Mouse (Mus musculus): ENCODE results near the gene Dram2. TPM values are rescaled to one million over a fixed set of nuclear protein-coding genes. Genes with fewer than 3 reads are reported as not detected.
A peak's percentile ranks its signal among the peaks of the same experiment; 100 is the strongest.
"Not testable (repeated sequence)": the region's sequence is repeated elsewhere in the genome, so short reads cannot be mapped to it uniquely, and the experiment has no call there.

The Dram2 gene
- total RNA-seq (2021) = 10 to 100 TPM; 42.5 to 44.7 TPM
- long read RNA-seq, experiment 1, transcript Dram2-202 (9 exons, 3,271 nt) = major isoform, 10 of 24 reads
- long read RNA-seq, experiment 1, partial matches to known transcripts = 1 of 24 reads
- long read RNA-seq, experiment 1, other reads (novel, unspliced or antisense) = 12 of 24 reads
- long read RNA-seq, experiment 2, transcript Dram2-202 (9 exons, 3,271 nt) = major isoform, 16 of 26 reads
- long read RNA-seq, experiment 2, partial matches to known transcripts = 1 of 26 reads
- long read RNA-seq, experiment 2, other reads (novel, unspliced or antisense) = 7 of 26 reads

DNA sequence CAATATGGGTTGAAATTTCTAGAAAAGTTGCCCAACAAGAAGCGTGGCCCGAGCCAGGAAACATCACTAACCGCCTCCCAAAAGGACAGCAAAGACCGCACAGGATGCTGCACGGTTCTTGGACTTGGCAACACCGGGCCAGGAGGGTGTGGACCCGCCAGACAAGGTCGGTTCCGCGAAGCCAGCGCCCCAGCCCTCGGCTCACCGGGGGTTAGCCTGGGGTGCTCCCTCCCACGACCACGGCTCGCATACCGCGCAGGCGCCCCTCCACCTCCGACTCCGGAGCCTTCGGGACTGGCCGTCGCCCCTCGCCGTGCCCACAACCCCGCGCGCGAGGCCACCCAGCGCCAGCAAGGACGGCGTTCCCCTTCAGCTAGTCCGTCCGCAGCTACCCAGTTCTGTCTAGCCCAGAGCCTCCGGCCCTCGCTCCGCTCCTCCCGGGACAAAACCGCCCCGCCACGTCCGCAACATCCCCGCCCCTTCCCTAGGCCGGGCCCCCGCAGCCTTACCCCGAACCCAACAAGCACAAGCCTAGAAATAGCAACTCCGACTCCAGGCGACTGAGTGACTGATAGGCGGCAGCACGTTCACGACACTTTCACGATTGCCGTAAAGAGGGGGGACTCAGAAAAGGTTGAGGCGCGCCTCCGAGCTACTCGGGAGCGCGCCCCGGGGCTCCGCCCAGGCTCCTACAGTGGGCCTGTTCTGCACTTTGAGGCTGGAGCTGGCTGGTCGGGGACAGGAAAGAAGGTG, at the start of gene Dram2, which contains the start of gene Cept1:
Dram2 (plus strand) TSS at position 628 of the 753 bp plus-strand sequence.
Cept1 (minus strand) TSS at position 632 of the 753 bp plus-strand sequence.
- peak; percentile 91 to 94 for DNase-seq (ENCODE audit: low spot score in 2 of 2)

DNA sequence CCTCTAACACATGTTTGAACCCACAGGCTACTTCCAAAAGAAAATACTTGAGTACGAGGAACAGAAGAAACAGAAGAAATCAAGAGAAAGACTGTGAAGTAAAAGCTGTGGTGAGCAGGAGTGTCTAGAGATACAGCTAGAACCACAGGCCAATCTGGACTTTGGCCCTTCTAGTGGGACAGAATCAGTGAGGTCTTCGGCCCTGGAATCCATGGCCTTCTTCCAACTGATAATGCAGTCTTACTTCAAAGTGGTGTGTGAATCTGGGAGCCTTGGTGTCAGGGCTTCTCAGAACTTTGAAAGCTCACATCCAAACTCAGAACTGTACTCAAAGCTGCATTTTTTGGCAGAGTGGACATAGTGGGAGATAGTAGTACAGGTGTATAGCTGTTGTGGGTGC, 47.1 kb upstream of the Dram2 start:
- DNase-seq (ENCODE audit: low spot score in 2 of 2) = no peak

- DNase-seq (ENCODE audit: low spot score in 2 of 2) = no peak
Observed at GRCm38 (mm10) chr3:106502892-106503291, 44.7 kb upstream of the Dram2 start.

DNA sequence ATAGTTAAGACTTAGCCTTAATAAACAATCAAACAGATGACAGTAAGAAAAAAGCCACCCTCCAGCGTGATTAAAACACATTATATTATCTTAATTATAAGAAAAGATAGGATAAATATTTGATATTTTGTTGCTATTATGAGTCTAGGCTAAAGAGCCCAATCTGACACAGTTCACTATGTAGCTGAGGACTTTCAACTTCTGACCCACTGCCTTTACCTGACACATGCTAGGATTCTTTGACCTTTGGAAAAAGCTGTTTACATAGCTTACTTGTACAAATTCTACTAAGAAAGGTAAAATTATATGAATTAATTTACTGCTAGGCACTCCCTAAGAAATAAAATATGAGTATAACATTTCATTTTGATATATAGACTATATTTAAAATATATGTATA, 36.9 kb upstream of the Dram2 start:
- no peak for DNase-seq (ENCODE audit: low spot score in 2 of 2)

GRCm38 (mm10) chr3:106515016-106515415, 32.6 kb upstream of the Dram2 start:
- no peak for DNase-seq (ENCODE audit: low spot score in 2 of 2)

DNA sequence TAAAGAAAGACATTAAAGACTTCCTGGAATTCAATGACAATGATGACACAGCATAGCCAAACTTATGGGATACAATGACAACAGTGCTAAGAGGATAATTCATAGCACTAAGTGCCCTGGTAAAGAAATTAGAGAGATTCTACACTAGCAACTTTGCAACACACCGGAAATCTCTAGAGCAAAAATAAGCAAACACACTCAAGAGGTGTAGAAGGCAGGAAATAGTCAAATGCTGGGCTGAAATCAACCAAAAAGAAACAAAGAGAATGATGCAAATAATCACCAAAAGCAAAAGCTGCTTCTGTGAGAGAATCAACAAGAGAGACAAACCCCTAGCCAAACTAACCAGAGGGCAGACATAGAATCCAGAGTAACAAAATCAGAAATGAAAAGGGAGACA, 24.9 kb upstream of the Dram2 start:
- no peak for DNase-seq (ENCODE audit: low spot score in 2 of 2)

DNA sequence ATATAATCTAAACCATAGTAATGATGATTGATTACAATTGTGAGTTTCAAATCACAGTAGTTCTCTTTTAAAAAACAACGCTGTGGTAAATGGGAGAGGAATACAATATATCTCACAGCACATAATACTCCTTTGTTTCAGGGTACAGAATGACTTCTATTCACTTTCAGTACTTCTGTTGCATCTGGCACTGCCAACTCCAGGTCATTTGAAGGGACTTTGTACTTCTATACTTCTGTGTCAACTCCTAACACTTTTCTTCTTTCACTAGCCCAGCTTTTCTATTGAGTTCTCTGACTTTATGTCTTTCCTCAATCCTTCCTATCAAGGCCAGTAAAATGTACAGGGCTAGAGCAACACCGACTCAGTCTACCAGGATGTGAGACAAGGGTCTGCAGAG, 21.2 kb upstream of the Dram2 start:
- no peak for DNase-seq (ENCODE audit: low spot score in 2 of 2)

- no peak for DNase-seq (ENCODE audit: low spot score in 2 of 2)
Observed at GRCm38 (mm10) chr3:106528032-106528431, 19.6 kb upstream of the Dram2 start.

- no peak for DNase-seq (ENCODE audit: low spot score in 2 of 2)
Observed at GRCm38 (mm10) chr3:106533277-106533676, 14.3 kb upstream of the Dram2 start.

DNA sequence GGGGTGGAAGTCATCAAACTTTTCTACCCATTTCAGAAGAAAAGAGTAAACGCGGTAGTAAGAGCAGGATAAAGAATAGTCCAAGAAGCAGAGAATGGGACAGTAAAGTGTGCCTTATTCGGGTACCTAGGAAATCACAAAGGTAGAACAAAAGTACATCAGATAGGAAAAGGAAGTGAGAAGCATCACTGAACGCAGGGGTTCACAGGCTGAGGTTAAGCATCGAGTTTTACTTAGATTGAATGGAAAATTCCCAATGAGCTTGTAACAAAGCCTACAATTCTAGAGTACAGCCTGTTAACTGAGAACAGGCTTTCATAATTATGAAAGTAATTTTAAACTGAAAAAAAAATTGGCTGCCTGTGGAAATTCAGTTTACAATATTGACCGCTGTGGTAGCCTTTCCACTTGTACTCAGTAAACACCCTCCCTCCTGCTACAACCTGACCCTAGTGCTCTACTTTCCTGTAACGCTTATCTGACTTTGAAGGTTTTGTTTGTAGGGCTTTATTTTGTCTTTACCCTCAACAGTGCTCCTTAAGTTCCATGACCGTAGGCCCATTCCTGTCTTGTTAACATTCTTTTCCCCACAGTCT, 2.8 kb upstream of the Dram2 start:
- no peak for DNase-seq (ENCODE audit: low spot score in 2 of 2)

DNA sequence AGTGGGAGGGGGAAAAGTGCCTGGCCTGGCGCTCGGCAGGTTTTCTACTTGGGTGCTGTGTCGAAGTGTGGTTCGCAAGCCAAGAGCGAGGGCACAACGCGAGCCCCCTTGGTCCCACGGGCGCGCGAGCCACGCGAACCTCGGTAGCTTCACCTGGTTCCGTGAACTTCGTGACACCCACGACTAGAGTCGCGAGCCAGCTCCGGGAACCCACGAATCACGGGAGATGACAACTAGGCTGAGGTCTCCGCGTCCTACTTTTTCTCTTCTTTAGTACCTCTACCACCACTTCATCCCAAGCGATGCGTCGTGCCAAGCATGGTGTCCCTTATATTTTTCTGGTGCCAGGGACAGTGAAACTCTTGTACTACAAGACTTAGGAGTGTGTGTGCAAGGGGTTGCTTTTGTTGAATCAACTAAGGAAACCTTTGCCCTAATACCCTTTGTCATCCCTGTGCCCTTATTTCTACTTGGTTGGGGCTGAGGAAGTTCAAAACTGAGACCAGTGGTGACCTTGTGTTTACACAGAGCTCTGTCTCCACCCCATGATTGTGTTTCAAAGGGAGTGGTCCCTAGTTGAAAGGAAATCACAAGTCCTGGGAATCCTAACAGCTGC, 434 bp downstream of the Dram2 start:
- DNase-seq (ENCODE audit: low spot score in 2 of 2) = no peak

- DNase-seq (ENCODE audit: low spot score in 2 of 2) = no peak
Observed at GRCm38 (mm10) chr3:106548971-106549370, 1.4 kb downstream of the Dram2 start.

DNA sequence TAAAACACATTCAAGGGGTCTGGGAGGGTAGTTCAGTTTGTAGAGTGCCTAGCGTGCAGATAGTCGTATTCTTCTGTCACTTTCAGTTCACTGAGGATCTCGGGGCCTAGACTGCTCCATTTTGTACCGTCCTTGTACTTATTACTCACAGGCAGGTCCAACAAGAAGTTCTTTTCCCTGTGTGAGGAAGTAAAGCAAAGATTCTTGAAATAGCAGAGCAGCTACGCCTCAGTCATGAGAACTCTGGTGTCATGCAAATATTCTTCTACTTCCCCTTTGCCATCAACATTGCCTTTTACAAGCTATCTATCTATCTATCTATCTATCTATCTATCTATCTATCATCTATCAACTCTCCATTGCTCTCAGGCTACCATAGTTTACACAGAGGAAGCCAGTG, 5.8 kb downstream of the Dram2 start:
- DNase-seq (ENCODE audit: low spot score in 2 of 2) = no peak

GRCm38 (mm10) chr3:106555743-106556250, 8.2 kb downstream of the Dram2 start:
- no peak for DNase-seq (ENCODE audit: low spot score in 2 of 2)

GRCm38 (mm10) chr3:106558271-106558670, 10.7 kb downstream of the Dram2 start:
- no peak for DNase-seq (ENCODE audit: low spot score in 2 of 2)

DNA sequence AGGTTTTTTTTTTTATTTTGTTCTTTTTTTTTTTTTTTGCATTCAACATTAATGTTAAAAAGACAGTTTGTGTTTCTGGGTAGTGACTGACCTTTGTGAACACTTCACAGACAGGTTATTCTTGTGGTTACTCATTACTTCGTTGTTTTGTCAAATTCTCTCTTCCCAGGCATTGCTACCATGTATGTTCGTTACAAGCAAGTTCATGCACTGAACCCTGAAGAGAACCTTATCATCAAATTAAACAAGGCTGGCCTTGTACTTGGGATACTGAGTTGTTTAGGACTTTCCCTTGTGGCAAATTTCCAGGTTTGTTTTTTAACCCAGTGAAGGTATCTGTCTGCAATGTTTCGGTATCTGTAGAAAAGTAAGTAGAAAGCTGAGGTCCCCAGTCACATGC, 18.3 kb downstream of the Dram2 start:
- DNase-seq (ENCODE audit: low spot score in 2 of 2) = no peak

DNA sequence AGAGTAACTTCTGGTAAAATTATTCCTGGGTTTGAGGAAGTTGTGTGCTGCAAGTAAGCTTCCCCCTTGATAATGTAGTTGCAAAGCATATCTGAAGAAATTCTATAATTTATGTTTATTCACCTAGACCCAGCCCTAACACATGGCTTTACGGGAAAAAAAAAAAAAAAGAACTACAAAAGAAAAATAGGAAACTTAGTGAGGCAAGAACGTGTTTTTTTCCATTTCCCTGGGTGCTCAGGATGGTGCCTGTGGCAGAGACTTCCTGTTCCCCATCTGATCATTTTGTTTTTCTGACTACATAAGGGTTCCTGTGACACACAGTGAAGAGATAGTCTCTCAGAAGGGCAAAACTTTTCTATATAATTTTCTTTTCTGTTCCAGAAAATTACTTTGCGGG, 25.6 kb downstream of the Dram2 start:
- DNase-seq (ENCODE audit: low spot score in 2 of 2) = no peak

DNA sequence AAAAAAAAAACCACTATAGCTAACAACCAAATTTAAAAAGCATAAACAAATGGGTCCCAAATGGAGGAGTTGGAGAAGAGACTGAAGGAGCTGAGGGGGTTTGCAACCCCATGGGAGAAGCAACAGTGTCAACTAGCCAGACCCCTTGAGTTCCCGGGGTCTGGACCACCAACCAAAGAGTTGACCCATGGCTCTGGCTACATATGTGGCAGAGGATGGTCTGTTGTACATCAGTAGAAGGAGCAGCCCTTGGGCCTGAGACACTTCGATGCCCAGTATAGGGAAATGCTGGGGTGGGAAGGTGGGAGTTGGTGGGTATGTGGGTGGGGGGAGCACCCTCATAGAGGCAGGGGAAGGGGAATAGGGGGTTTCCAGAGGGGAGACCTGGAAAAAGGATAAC, 31.7 kb downstream of the Dram2 start:
- no peak for DNase-seq (ENCODE audit: low spot score in 2 of 2)

- DNase-seq (ENCODE audit: low spot score in 2 of 2) = not testable (repeated sequence)
Observed at GRCm38 (mm10) chr3:106593631-106594030, 46.0 kb downstream of the Dram2 start.

DNA sequence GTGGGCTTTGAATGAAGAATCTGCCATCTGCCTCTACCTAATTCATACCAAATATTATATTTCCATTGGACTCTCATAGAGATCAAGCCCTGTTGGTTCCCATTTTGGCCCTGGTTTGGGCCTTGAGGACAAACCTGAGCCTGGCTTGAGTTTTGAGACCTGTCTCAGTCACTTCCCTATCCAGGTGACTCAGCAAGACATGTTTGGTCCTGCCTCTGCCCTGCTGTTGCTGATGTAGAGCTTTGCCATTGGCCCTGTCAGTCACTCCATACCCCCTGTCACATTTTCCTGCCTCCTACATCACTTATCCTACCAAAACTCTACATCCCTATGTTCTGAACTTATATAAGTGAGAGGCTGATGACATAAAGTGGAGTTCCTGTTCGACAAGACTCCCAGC, 70.5 kb downstream of the Dram2 start:
- DNase-seq (ENCODE audit: low spot score in 2 of 2) = no peak

All from layer of hippocampus, postnatal 14 days (tissue).